Mouse (Mus musculus): ENCODE results near the gene Cfap77.

GRCm38 (mm10) chr2:29042124-29042523, 12.7 kb downstream of the Cfap77 start:
- TF ChIP-seq POLR2A (IDR thresholded peaks at IDR 0.05; ENCODE audit: low read depth, low read length), result no peak
- TF ChIP-seq CTCF (conservative IDR thresholded peaks at IDR 0.05; ENCODE audit: insufficient read depth, insufficient read length, low read depth, low read length), result no peak

Measured in kidney, adult 2 months (tissue).